Mouse (Mus musculus): Measurements from ENCODE around the gene Pfn3.

DNA sequence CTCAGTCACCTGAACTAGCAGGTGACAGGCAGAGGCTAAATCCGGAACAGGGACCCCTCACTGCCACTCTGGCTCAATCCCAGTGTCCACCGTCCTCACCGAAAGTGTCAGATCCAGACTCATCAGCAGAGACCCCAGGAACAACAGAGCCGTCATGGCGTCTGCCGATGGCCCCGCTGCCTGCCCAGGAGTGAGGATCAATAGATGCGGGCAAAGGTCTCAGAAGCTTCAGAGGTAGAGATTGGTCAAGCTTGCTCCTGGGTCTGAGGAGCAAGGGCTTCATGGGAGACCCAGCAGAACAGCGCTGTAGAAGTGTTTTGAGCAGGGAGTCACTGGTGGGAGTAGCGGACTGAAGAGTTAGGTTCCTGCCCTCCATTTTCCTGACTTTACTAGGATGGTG, 11.6 kb upstream of the Pfn3 start, which contains the start of gene F12:
- TF ChIP-seq POLR2A (IDR thresholded peaks at IDR 0.05; ENCODE audit: borderline replicate concordance, control insufficient read depth, low read depth, low read length) (no peak), CTCF (IDR thresholded peaks at IDR 0.05; ENCODE audit: control insufficient read depth, insufficient read depth, low read length) (no peak)

Data from bone marrow, adult 2 months (tissue).